Mouse (Mus musculus): Measurements from ENCODE around the gene Fgfr4.

The Fgfr4 gene

DNA sequence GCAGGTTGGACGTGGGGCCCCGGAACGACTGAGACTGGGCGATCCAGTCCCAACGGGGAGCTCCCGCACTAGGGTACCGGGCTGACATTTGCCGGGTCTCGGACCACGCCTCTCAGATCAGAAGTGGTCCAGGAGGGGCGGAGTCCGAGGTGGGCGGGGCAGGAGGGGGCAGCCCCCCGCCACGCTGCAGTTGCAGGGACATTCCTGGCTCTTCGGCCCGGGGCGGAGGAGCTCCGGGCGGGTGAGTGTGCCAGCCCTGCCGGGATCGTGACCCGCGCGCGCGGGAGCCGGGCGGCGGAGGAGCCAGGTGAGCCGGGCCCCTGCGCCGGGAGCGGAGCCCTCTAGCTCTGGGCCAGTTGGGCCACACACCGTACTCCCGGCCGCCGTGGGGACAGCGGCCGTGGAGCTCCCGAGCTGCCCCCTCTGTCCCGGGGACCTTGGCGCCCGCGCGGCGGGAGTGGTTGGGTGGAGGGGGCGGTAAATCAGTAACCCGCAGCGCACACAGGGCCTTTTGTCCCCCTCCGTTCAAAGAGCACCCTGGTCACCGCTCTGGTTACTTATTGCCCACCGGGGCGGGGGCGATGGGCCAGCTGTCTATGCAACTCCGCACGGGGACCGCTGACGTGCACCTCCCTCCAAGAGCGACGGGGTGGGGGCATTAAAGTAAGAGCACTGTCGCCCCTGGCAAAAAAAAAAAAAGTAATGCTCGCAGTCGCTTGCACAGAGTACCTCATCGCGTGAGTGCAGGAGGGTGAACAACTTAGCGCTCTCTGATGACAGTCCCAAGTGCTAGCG lies at the start of gene Fgfr4:
Gene Fgfr4 (plus strand): TSS at position 20 of the 795 bp plus-strand sequence.
- peak; percentile 54 for DNase-seq (ENCODE audit: low spot score)

DNA sequence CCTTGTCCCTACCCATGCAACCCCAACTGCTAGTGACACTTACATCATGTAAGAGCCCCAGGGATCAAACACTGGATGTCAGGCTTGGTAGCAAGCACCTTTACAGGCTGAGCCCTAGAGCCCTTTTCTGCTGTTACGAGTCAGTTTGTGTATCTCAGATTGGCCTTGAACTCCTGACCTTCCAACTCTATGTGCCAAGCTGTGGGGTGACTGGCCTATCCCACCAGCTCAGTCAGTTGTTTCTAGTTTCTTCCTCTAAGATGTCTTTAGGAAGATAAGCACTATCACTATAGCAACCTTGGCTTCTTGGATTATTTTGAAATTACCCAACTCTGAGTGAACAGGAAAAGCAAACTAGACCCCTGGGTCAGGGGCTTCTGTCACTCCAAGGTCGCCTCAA lies 49.1 kb upstream of the Fgfr4 start:
- no peak for DNase-seq (ENCODE audit: low spot score)

GRCm38 (mm10) chr13:55105045-55105952 lies 47.1 kb upstream of the Fgfr4 start, which contains the start of gene Zfp346:
Zfp346 (plus strand) TSS chr13:55105311.
- peak; percentile 96 for DNase-seq (ENCODE audit: low spot score)

GRCm38 (mm10) chr13:55105953-55106691 lies 46.3 kb upstream of the Fgfr4 start:
- DNase-seq (ENCODE audit: low spot score): peak; percentile 32

DNA sequence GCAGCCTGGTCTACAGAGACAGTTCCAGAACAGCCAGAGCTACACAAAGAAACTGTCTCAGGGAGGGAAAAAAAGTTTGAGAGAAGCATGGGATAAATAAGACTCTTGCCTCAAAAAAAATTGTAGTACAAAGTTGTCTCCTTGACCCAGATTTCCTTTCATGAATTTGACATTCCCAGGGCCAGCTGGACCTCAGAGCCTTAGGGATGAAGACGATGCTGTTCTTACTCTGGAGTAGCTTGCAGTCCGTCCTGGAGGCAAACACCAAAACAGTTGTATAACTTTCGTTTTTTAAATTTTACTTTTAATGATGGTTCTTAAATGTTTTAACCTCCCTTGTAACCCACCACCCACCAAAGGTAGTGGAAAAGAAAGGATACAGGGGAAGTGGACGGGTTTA lies 45.3 kb upstream of the Fgfr4 start:
- DNase-seq (ENCODE audit: low spot score): no peak

DNA sequence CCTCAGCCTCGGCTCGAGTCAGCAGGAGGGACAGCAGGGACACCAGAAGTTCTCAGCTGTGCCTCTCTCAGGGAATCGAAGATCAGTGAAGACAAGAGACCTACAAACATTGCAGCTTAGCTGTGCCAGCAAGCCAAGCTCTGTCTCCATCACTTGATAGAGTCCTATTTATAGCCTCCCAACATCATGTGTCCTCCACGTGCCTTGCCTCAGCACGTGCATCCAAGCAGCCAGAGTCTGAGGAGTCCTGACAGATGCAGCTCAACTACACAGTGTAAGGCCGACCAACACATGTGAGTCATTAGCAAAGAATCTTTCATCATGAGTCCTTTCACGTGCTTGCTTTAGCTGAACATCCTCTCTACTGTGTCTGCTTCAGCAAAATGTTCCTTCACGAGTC lies 44.7 kb upstream of the Fgfr4 start:
- DNase-seq (ENCODE audit: low spot score): no peak

GRCm38 (mm10) chr13:55114375-55114774 lies 38.1 kb upstream of the Fgfr4 start:
- DNase-seq (ENCODE audit: low spot score): no peak

- DNase-seq (ENCODE audit: low spot score): no peak
Measured at GRCm38 (mm10) chr13:55124903-55125302, 27.5 kb upstream of the Fgfr4 start.

DNA sequence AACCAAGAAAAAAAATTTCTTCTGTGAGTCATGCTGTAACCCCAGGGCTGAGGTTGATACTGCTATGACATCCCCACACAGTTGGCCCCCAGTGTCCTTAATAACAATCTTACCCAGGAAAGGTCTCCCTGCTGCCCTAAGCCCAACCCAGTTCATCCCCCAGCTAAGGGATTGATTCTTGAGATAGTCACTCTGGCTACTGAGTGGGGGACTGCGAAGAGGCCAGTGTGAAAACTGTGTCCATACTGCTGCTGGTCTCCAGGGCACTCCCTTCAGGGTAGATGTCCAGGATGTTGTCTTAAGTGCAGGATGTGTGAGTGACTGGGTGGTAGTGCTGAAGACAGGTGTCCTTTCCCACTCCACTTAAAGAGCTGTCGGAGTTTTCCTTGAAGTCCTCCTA lies 19.0 kb upstream of the Fgfr4 start, which contains the start of gene Gm17617:
Gene Gm17617 (minus strand): TSS at position 101 of the 400 bp plus-strand sequence.
- no peak for DNase-seq (ENCODE audit: low spot score)

GRCm38 (mm10) chr13:55135382-55135781 lies 17.1 kb upstream of the Fgfr4 start:
- no peak for DNase-seq (ENCODE audit: low spot score)

DNA sequence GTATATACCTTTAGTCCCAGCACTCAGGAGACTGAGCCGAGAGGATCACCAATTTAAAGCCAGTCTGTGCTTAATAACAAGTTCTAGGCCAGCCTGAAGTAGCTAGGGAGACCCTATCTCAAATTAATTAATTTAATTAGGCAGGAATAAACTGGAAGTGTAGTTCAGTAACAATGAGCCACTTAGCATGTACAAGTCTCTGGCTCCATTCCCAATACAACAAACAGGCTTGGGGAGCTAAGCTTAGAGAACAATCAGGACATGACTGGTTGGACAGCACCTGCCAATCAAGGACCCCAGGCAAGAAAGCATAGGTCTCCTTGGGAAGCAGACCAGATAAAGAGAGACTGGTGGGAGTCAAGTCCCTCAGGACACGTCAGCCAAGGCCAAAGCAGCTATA lies 12.2 kb upstream of the Fgfr4 start:
- DNase-seq (ENCODE audit: low spot score): no peak

DNA sequence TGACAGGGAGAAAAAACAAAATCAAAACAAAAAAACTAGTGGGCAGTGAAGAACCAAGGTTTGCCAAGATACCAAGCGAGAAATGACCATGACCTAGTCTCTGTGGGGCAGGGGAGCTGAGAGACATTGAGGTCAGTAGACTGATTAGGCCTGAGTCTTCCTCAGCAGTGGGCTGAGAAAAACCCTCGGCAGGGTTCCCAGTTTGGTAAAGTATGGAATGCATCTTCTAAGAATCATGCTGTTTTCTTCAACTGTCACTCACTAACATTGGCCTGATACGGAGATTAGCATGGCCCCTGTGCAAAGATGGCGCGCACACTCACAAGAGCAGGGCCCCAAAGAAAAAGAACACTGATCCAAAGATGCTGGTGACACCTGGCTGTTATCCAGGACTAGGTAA lies 1.5 kb downstream of the Fgfr4 start:
- DNase-seq (ENCODE audit: low spot score): no peak

GRCm38 (mm10) chr13:55162365-55162764 lies 9.9 kb downstream of the Fgfr4 start:
- DNase-seq (ENCODE audit: low spot score): no peak

DNA sequence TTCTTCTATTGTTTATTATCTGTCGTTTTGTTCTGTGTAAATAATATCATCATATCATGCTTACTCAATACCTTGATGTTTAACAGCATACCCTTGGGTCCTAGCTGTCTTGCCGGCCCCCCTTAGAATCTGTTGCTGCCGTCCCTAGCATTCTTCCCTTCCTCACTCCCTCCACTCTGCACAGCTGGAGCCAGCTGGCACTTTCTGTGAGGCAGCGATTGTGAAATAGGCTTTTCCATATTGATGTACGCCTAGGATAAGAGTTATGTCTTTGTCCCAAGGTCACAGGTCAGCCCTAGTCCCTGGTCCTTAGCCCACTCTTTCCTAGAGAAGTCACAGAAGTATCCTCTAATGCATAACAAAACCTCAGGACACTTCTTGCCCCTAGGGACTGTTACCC lies 11.1 kb downstream of the Fgfr4 start:
- DNase-seq (ENCODE audit: low spot score): no peak

GRCm38 (mm10) chr13:55165831-55166339 lies 13.4 kb downstream of the Fgfr4 start:
- no peak for DNase-seq (ENCODE audit: low spot score)

- DNase-seq (ENCODE audit: low spot score): no peak
Measured at GRCm38 (mm10) chr13:55166806-55167725, 14.6 kb downstream of the Fgfr4 start.

GRCm38 (mm10) chr13:55167798-55168197 lies 15.4 kb downstream of the Fgfr4 start:
- no peak for DNase-seq (ENCODE audit: low spot score)

GRCm38 (mm10) chr13:55168255-55168654 lies 15.8 kb downstream of the Fgfr4 start:
- no peak for DNase-seq (ENCODE audit: low spot score)

GRCm38 (mm10) chr13:55168958-55169369 lies 16.5 kb downstream of the Fgfr4 start:
- DNase-seq (ENCODE audit: low spot score): peak; percentile 66

DNA sequence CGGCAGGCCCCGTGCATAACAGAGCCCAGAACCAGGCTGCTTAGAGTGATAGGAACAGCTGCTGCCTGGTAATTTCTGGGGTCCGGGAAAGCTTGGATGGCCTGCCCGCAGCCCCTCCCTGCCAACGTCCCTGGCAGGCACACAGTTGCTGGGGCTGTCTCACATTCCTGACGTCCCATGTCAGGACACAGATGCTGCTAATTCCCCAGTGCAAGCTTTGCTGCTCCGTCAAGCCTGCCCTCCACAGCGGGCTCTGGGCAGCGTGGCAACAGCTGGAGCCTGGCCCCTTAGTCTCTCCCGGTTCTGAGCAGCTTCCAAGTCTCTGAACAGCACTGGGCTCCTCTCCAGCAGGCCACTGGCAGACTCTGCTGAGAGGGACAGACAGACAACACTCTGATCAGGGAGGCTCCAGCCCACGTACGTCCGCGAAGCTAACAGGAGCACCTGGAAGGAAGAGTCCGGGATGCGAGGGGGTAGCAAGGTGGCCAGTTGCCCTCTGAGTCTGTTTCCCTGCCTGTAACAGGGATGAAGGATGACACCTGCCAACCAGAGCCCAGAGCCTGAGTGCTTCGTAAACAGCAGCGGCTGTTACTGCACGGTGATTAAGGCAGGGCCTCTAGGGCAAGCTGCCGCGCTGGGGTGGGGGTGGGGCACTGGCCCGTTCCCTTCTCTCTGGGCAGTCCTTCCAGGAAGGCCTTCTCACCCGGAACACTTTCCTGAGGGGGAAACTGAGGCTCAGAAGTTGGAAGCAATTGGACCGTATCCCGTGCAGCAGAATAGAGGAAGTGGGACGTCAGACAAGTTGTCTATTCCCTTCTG lies 19.3 kb downstream of the Fgfr4 start:
- peak; percentile 63 for DNase-seq (ENCODE audit: low spot score)

Measured in ovary, postnatal 36 days (tissue).